ENCODE assay signal across 14 mouse cellular contexts in genomic region chr8:110650838-110651237, GRCm38 (mm10). TPM values are rescaled to one million over a fixed set of nuclear protein-coding genes. Genes with fewer than 3 reads are reported as not detected.
DNase-seq lines count a peak whose midpoint lies in the region; ATAC-seq and TF ChIP-seq lines count a peak whose summit lies in the region.
"Had no signal": no experiment of that assay in that cellular context is flagged by ENCODE, and none has a peak within 500 bp of the region (broad histone marks: within the 10 kb centered on the region; RNA-seq: fewer than 3 reads in every experiment).

No protein-coding gene starts in this region.

- H3K4me3 ChIP-seq in hindbrain, postnatal 0 days (ENCODE audit: low read length) = no peak overlapping the region
- H3K4me3 ChIP-seq in hindbrain, embryonic 13.5 days = no peak overlapping the region
- H3K4me3 ChIP-seq in midbrain, postnatal 0 days (ENCODE audit: low read depth, low read length) = no peak overlapping the region
- no peak overlapping the region for H3K4me3 ChIP-seq in midbrain, embryonic 14.5 days (replicated peaks; ENCODE audit: low read depth, low read length)
- no peak overlapping the region for H3K4me3 ChIP-seq in myocyte
- H3K4me3 ChIP-seq: forebrain, embryonic 13.5 days; limb, embryonic 15.5 days; neural tube, embryonic 12.5 days had no signal

- 88% methylated on average over 9 of the region's 9 CpGs for WGBS in hindbrain, postnatal 0 days
- WGBS in hindbrain, embryonic 13.5 days = 97% methylated on average over 9 of the region's 9 CpGs
- 96% methylated on average over 9 of the region's 9 CpGs for WGBS in midbrain, postnatal 0 days
- 94% methylated on average over 9 of the region's 9 CpGs for WGBS in midbrain, embryonic 14.5 days

- H3K9me3 ChIP-seq in hindbrain, postnatal 0 days (ENCODE audit: low read length) = no peaks in the 10 kb centered on the region
- no peaks in the 10 kb centered on the region for H3K9me3 ChIP-seq in hindbrain, embryonic 13.5 days
- H3K9me3 ChIP-seq in midbrain, postnatal 0 days (ENCODE audit: low read length) = no peaks in the 10 kb centered on the region
- H3K9me3 ChIP-seq in midbrain, embryonic 14.5 days (ENCODE audit: control insufficient read depth, low read length) = no peaks in the 10 kb centered on the region
- H3K9me3 ChIP-seq: forebrain, embryonic 13.5 days; G1E; limb, embryonic 15.5 days; neural tube, embryonic 12.5 days had no signal

- H3K4me2 ChIP-seq in hindbrain, postnatal 0 days (ENCODE audit: low read depth, low read length) = no peak overlapping the region
- no peak overlapping the region for H3K4me2 ChIP-seq in hindbrain, embryonic 13.5 days
- H3K4me2 ChIP-seq in midbrain, postnatal 0 days (ENCODE audit: low read depth, low read length, poor library complexity, severe bottlenecking) = no peak overlapping the region
- no peak overlapping the region for H3K4me2 ChIP-seq in midbrain, embryonic 14.5 days (ENCODE audit: low read length)
- peak overlapping the region; percentile 25 for H3K4me2 ChIP-seq in myocyte (ENCODE audit: low read depth)
- H3K4me2 ChIP-seq: forebrain, embryonic 13.5 days; limb, embryonic 15.5 days; neural tube, embryonic 12.5 days had no signal

- no peak overlapping the region for H3K9ac ChIP-seq in hindbrain, postnatal 0 days (replicated peaks; ENCODE audit: low read length)
- no peak overlapping the region for H3K9ac ChIP-seq in hindbrain, embryonic 13.5 days
- no peak overlapping the region for H3K9ac ChIP-seq in midbrain, postnatal 0 days (replicated peaks; ENCODE audit: low read length, poor library complexity, severe bottlenecking)
- no peak overlapping the region for H3K9ac ChIP-seq in midbrain, embryonic 14.5 days (replicated peaks; ENCODE audit: low read length)
- H3K9ac ChIP-seq: forebrain, embryonic 13.5 days; limb, embryonic 15.5 days; neural tube, embryonic 12.5 days had no signal

- no peaks in the 10 kb centered on the region for H3K79me2 ChIP-seq in myocyte (ENCODE audit: control insufficient read depth, insufficient read depth)

- no peak overlapping the region for H3ac ChIP-seq in myocyte (ENCODE audit: control insufficient read depth, insufficient read length)

- H3K27me3 ChIP-seq in hindbrain, postnatal 0 days (ENCODE audit: insufficient read depth, low read length) = no peaks in the 10 kb centered on the region
- no peaks in the 10 kb centered on the region for H3K27me3 ChIP-seq in hindbrain, embryonic 13.5 days
- no peaks in the 10 kb centered on the region for H3K27me3 ChIP-seq in midbrain, postnatal 0 days (ENCODE audit: insufficient read depth, low read length)
- H3K27me3 ChIP-seq in midbrain, embryonic 14.5 days (ENCODE audit: control insufficient read depth, insufficient read depth, low read length) = no peaks in the 10 kb centered on the region
- H3K27me3 ChIP-seq in myocyte (ENCODE audit: control insufficient read depth, insufficient read depth, insufficient read length) = no peaks in the 10 kb centered on the region
- H3K27me3 ChIP-seq: forebrain, embryonic 13.5 days; limb, embryonic 15.5 days; neural tube, embryonic 12.5 days had no signal

- peak; percentile 24 for DNase-seq in adrenal gland, postnatal 25 days
- DNase-seq in adrenal gland, adult 18-20 months (ENCODE audit: low spot score in 2 of 2) = no peak
- no peak for DNase-seq in hindbrain, postnatal 0 days (ENCODE audit: low spot score)
- DNase-seq in midbrain, postnatal 0 days (ENCODE audit: low spot score) = no peak
- DNase-seq in midbrain, embryonic 14.5 days = no peak
- DNase-seq in thymus, postnatal 14 days = no peak
- DNase-seq: cerebellum, adult 2 months; kidney, adult 11 months had no signal

- H3K36me3 ChIP-seq in hindbrain, postnatal 0 days (ENCODE audit: insufficient read depth, low read length) = peaks cover 18% of the 10 kb centered on the region
- H3K36me3 ChIP-seq in hindbrain, embryonic 13.5 days = peaks cover 62% of the 10 kb centered on the region
- H3K36me3 ChIP-seq in midbrain, postnatal 0 days (ENCODE audit: insufficient read depth, low read length) = peaks cover 28% of the 10 kb centered on the region; the same call in 1 of the 2 replicates
- H3K36me3 ChIP-seq in midbrain, embryonic 14.5 days (ENCODE audit: control insufficient read depth, insufficient read depth, low read length) = peaks cover 35% of the 10 kb centered on the region
- peaks cover 4% of the 10 kb centered on the region for H3K36me3 ChIP-seq in myocyte (ENCODE audit: control insufficient read depth, insufficient read depth)

- no peak for TF ChIP-seq POLR2A in myocyte (IDR thresholded peaks at IDR 0.05; ENCODE audit: insufficient read length, low read depth)

- no peaks in the 10 kb centered on the region for H3K4me1 ChIP-seq in hindbrain, postnatal 0 days (ENCODE audit: insufficient read depth, low read length)
- 0 out of 2 replicates have a peak, but pooled peaks cover 3% of the 10 kb centered on the region for H3K4me1 ChIP-seq in hindbrain, embryonic 13.5 days (replicated peaks)
- no peaks in the 10 kb centered on the region for H3K4me1 ChIP-seq in midbrain, postnatal 0 days (ENCODE audit: insufficient read depth, low read length)
- no peaks in the 10 kb centered on the region for H3K4me1 ChIP-seq in midbrain, embryonic 14.5 days (ENCODE audit: control insufficient read depth, insufficient read depth, low read length)
- H3K4me1 ChIP-seq: limb, embryonic 15.5 days; neural tube, embryonic 12.5 days had no signal

- no peak for ATAC-seq in hindbrain, postnatal 0 days
- ATAC-seq in hindbrain, embryonic 13.5 days (ENCODE audit: low FRiP score) = no peak
- no peak for ATAC-seq in midbrain, postnatal 0 days (ENCODE audit: low FRiP score)
- no peak for ATAC-seq in midbrain, embryonic 14.5 days (ENCODE audit: low FRiP score, low TSS enrichment)
- ATAC-seq: forebrain, embryonic 13.5 days had no signal

- TF ChIP-seq CTCF in hindbrain, postnatal 0 days (IDR thresholded peaks at IDR 0.05; ENCODE audit: low read depth) = peak; percentile 21; the same call in 1 of the 2 replicates
- TF ChIP-seq CTCF in midbrain, postnatal 0 days (IDR thresholded peaks at IDR 0.05) = peak; percentile 13; the same call in 1 of the 2 replicates

- no peak overlapping the region for H3K27ac ChIP-seq in hindbrain, postnatal 0 days
- no peak overlapping the region for H3K27ac ChIP-seq in hindbrain, embryonic 13.5 days
- H3K27ac ChIP-seq in midbrain, postnatal 0 days (ENCODE audit: low read depth, low read length) = no peak overlapping the region
- H3K27ac ChIP-seq in midbrain, embryonic 14.5 days (replicated peaks; ENCODE audit: low read depth, low read length) = no peak overlapping the region
- H3K27ac ChIP-seq: forebrain, embryonic 13.5 days; limb, embryonic 15.5 days; neural tube, embryonic 12.5 days had no signal

TF ChIP-seq in myocyte, 11 proteins besides CTCF, POLR2A, EP300 and RAD21:
- TF ChIP-seq MAX (IDR thresholded peaks at IDR 0.05; ENCODE audit: low read depth) (no peak), REST (IDR thresholded peaks at IDR 0.05; ENCODE audit: insufficient read depth, insufficient read length) (no peak), POLR2AphosphoS2 (IDR thresholded peaks at IDR 0.05; ENCODE audit: insufficient read length, low read depth) (no peak), TCF12 (IDR thresholded peaks at IDR 0.05; ENCODE audit: insufficient read depth, poor library complexity, severe bottlenecking) (peak; percentile 56), TCF3 (IDR thresholded peaks at IDR 0.05; ENCODE audit: insufficient read length, low read depth) (peak; percentile 38), E2F4 (IDR thresholded peaks at IDR 0.05; ENCODE audit: insufficient read depth) (no peak), MYOD1 (IDR thresholded peaks at IDR 0.05; ENCODE audit: control insufficient read depth in 1 of 3, insufficient read length in 2 of 3, low read depth in 2 of 3) (peak in 2 of 3 experiments; percentile 61 to 96), CEBPB (IDR thresholded peaks at IDR 0.05; ENCODE audit: insufficient read depth, poor library complexity, severe bottlenecking) (no peak), SRF (IDR thresholded peaks at IDR 0.05; ENCODE audit: control insufficient read depth, insufficient read length, low read depth) (no peak), USF1 (IDR thresholded peaks at IDR 0.05; ENCODE audit: low read depth) (no peak), MYOG (IDR thresholded peaks at IDR 0.05; ENCODE audit: control insufficient read depth in 1 of 3, insufficient read depth in 1 of 3, insufficient read length in 2 of 3, low read depth in 2 of 3) (peak; percentile 67 to 98 (median 77))
TF ChIP-seq in myocyte: peak in this region for 4.

RNA-seq across cellular contexts. Expression of gene Vac14, which starts 32.5 kb away (rescaled TPM):
- 34.3 and 35.4 TPM in 2 replicates for total RNA-seq in adrenal gland, postnatal 25 days (2021)
- total RNA-seq in adrenal gland, adult 18-20 months (2021) = 10 to 100 TPM; 29.8 to 32.8 TPM
- 42.1 and 44.1 TPM in 2 replicates for total RNA-seq in hindbrain, postnatal 0 days (2014; rRNA removed)
- 22.4 and 26.1 TPM in 2 replicates for polyA plus RNA-seq in hindbrain, postnatal 0 days (2015; fragmentation: Nextera tagmentation; extraction: Ambion mirVana)
- polyA plus RNA-seq in hindbrain, embryonic 13.5 days (2015; fragmentation: Nextera tagmentation; extraction: Ambion mirVana) = 23.7 and 24.9 TPM in 2 replicates
- 44.9 and 45.9 TPM in 2 replicates for total RNA-seq in midbrain, postnatal 0 days (2014; rRNA removed)
- 26.7 and 27.2 TPM in 2 replicates for polyA plus RNA-seq in midbrain, postnatal 0 days (2015; fragmentation: Nextera tagmentation; extraction: Ambion mirVana)
- 31.7 and 32.5 TPM in 2 replicates for polyA plus RNA-seq in midbrain, embryonic 14.5 days (2014; fragmentation: Nextera tagmentation; extraction: Ambion mirVana)
- polyA plus RNA-seq in myocyte (2012; fragmentation: generic; extraction: Trizol) = 26.8 TPM
